Mouse (Mus musculus): Measurements from ENCODE around the gene Gfra4. TPM values are rescaled to one million over a fixed set of nuclear protein-coding genes. Genes with fewer than 3 reads are reported as not detected.

The Gfra4 gene
- polyA plus RNA-seq, 1 experiment from 2014 or later: 1.8 TPM

- WGBS: 4% methylated on average over 21 of the region's 21 CpGs
- Histone ChIP-seq H3K4me3 (ENCODE audit: low read length) (peak overlapping the region; percentile 36), H3K4me2 (ENCODE audit: low read depth, low read length) (peak overlapping the region; percentile 54), H3K4me1 (ENCODE audit: control insufficient read depth, insufficient read depth, low read length) (peaks cover 27% of the 10 kb centered on the region), H3K27me3 (ENCODE audit: control insufficient read depth, insufficient read depth, low read length) (peaks cover 38% of the 10 kb centered on the region), H3K9ac (ENCODE audit: low read length) (0 out of 2 replicates have a peak overlapping the region, but pooled peaks have one; percentile 10), H3K27ac (ENCODE audit: low read length) (no peak overlapping the region), H3K36me3 (ENCODE audit: control insufficient read depth, insufficient read depth) (no peaks in the 10 kb centered on the region), H3K9me3 (replicated peaks; ENCODE audit: control insufficient read depth, low read length) (no peaks in the 10 kb centered on the region)
- ATAC-seq (replicated peaks; ENCODE audit: extremely low read depth, insufficient read depth, low FRiP score): no peak
Measured at GRCm38 (mm10) chr2:131054646-131055264, 11.9 kb upstream of the Gfra4 start.

GRCm38 (mm10) chr2:131053851-131054645 lies 11.2 kb upstream of the Gfra4 start:
- H3K4me3 ChIP-seq (ENCODE audit: low read length): peak overlapping the region; percentile 36
- no peaks in the 10 kb centered on the region for H3K36me3 ChIP-seq (ENCODE audit: control insufficient read depth, insufficient read depth)
- H3K4me2 ChIP-seq (ENCODE audit: low read depth, low read length): peak overlapping the region; percentile 54
- no peak overlapping the region for H3K27ac ChIP-seq (ENCODE audit: low read length)
- no peak for ATAC-seq (replicated peaks; ENCODE audit: extremely low read depth, insufficient read depth, low FRiP score)
- peaks cover 20% of the 10 kb centered on the region for H3K4me1 ChIP-seq (ENCODE audit: control insufficient read depth, insufficient read depth, low read length)
- H3K9ac ChIP-seq (ENCODE audit: low read length): 0 out of 2 replicates have a peak overlapping the region, but pooled peaks have one; percentile 10
- peaks cover 38% of the 10 kb centered on the region for H3K27me3 ChIP-seq (ENCODE audit: control insufficient read depth, insufficient read depth, low read length)
- 3% methylated on average over 45 of the region's 45 CpGs for WGBS
- no peaks in the 10 kb centered on the region for H3K9me3 ChIP-seq (replicated peaks; ENCODE audit: control insufficient read depth, low read length)

- 77% methylated on average over 6 of the region's 6 CpGs for WGBS
- Histone ChIP-seq H3K36me3 (ENCODE audit: control insufficient read depth, insufficient read depth) (no peaks in the 10 kb centered on the region), H3K9me3 (replicated peaks; ENCODE audit: control insufficient read depth, low read length) (no peaks in the 10 kb centered on the region), H3K9ac (ENCODE audit: low read length) (no peak overlapping the region), H3K27ac (ENCODE audit: low read length) (no peak overlapping the region), H3K4me1 (ENCODE audit: control insufficient read depth, insufficient read depth, low read length) (peaks cover 18% of the 10 kb centered on the region), H3K4me3 (ENCODE audit: low read length) (no peak overlapping the region), H3K27me3 (ENCODE audit: control insufficient read depth, insufficient read depth, low read length) (peaks cover 38% of the 10 kb centered on the region), H3K4me2 (ENCODE audit: low read depth, low read length) (no peak overlapping the region)
- ATAC-seq (replicated peaks; ENCODE audit: extremely low read depth, insufficient read depth, low FRiP score): no peak
Measured at GRCm38 (mm10) chr2:131052862-131053418, 10.1 kb upstream of the Gfra4 start.

DNA sequence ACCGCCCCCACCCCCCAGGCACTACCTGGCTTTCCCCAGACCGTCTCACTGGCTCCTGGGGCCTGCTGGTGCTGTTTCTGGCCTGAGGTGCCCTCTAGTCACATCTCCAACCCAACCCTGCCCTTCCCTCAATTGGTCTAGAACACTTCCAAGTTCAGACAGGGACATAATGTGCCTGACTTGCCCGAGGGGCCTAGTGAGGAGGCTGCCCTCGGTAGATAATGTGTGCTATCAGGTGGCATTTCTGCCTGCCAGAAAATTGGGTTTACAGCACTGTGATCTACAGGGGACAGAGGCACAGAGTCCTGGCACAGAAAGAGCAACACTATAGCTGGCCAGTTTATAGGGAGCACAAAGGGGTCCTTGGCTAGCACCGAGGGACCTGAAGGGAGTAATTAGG lies 9.2 kb upstream of the Gfra4 start:
- 58% methylated on average over 5 of the region's 5 CpGs for WGBS
- Histone ChIP-seq H3K27ac (ENCODE audit: low read length) (no peak overlapping the region), H3K9me3 (replicated peaks; ENCODE audit: control insufficient read depth, low read length) (no peaks in the 10 kb centered on the region), H3K27me3 (ENCODE audit: control insufficient read depth, insufficient read depth, low read length) (peaks cover 38% of the 10 kb centered on the region), H3K4me3 (ENCODE audit: low read length) (no peak overlapping the region), H3K4me1 (ENCODE audit: control insufficient read depth, insufficient read depth, low read length) (peaks cover 18% of the 10 kb centered on the region), H3K36me3 (ENCODE audit: control insufficient read depth, insufficient read depth) (no peaks in the 10 kb centered on the region), H3K9ac (ENCODE audit: low read length) (no peak overlapping the region), H3K4me2 (ENCODE audit: low read depth, low read length) (no peak overlapping the region)
- no peak for ATAC-seq (replicated peaks; ENCODE audit: extremely low read depth, insufficient read depth, low FRiP score)

DNA sequence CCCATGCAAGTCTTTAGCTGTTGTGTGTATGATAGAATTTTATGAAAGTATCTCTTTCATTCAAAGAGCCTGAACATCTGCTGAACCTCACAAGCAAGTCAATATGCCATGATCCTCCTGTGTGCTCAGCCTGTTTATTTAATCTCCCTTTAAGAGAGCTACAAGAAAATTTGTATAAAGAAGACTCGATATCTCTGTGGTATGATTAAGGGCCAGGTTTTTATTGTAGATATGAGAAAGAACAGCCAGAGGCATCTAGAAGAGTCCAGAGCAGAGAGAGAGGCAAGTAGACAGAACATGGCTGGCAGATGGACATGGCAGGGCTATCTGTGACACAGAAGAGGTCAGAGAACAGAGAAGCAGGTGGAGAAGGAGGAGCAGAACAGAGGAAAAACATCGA lies 3.1 kb upstream of the Gfra4 start:
- H3K36me3 ChIP-seq (ENCODE audit: control insufficient read depth, insufficient read depth): no peaks in the 10 kb centered on the region
- H3K4me2 ChIP-seq (ENCODE audit: low read depth, low read length): no peak overlapping the region
- H3K9ac ChIP-seq (ENCODE audit: low read length): no peak overlapping the region
- H3K27ac ChIP-seq (ENCODE audit: low read length): no peak overlapping the region
- H3K4me3 ChIP-seq (ENCODE audit: low read length): no peak overlapping the region
- no peak for ATAC-seq (replicated peaks; ENCODE audit: extremely low read depth, insufficient read depth, low FRiP score)
- H3K4me1 ChIP-seq (ENCODE audit: control insufficient read depth, insufficient read depth, low read length): peaks cover 15% of the 10 kb centered on the region
- H3K27me3 ChIP-seq (ENCODE audit: control insufficient read depth, insufficient read depth, low read length): peaks cover 23% of the 10 kb centered on the region
- no peaks in the 10 kb centered on the region for H3K9me3 ChIP-seq (replicated peaks; ENCODE audit: control insufficient read depth, low read length)
- WGBS: 74% methylated on average over 2 of the region's 2 CpGs

DNA sequence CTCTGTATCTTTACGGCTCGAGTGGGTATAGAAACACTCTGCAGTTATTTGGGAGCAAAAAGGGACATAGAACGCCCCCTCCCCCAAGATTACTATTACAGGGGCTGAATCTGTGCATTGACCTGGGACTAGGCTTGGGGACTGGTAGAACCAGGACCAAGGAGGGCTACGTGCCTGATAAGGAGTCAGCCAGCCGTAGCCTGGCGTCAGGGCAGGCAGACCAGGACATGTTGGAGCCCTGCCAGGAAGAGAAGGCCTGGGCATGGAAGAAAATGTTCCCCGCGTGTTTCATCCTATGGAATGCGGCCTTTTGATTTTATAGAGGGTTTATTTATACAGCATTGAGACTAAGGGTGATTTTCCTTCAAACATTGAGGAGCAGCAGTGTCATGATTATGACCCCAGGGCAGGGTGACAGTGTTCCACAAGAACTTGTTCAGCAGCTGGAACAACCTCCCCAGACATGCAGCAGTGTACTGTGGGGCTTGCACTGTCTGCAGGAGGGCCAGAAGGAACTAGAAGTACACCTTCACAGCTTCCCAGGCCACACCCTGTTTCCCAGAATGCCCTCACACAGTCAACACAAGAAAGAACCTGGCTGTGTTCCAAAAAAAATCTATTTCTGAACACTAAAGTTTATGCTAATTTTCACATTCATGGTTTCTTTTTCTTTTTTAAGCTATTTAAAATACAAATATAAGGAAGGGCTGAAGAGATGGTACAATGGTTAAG lies 2.3 kb upstream of the Gfra4 start:
- Histone ChIP-seq H3K9me3 (replicated peaks; ENCODE audit: control insufficient read depth, low read length) (no peaks in the 10 kb centered on the region), H3K4me1 (ENCODE audit: control insufficient read depth, insufficient read depth, low read length) (peaks cover 15% of the 10 kb centered on the region), H3K36me3 (ENCODE audit: control insufficient read depth, insufficient read depth) (no peaks in the 10 kb centered on the region), H3K27ac (ENCODE audit: low read length) (0 out of 2 replicates have a peak overlapping the region, but pooled peaks have one; percentile 13), H3K27me3 (ENCODE audit: control insufficient read depth, insufficient read depth, low read length) (peaks cover 32% of the 10 kb centered on the region), H3K9ac (ENCODE audit: low read length) (no peak overlapping the region), H3K4me3 (ENCODE audit: low read length) (no peak overlapping the region), H3K4me2 (ENCODE audit: low read depth, low read length) (no peak overlapping the region)
- ATAC-seq (replicated peaks; ENCODE audit: extremely low read depth, insufficient read depth, low FRiP score): peak; percentile 41; the same call in 1 of the 2 replicates
- 40% methylated on average over 9 of the region's 9 CpGs for WGBS

GRCm38 (mm10) chr2:131044354-131044852 lies 1.5 kb upstream of the Gfra4 start:
- WGBS: 16% methylated on average over 7 of the region's 7 CpGs
- H3K9me3 ChIP-seq (replicated peaks; ENCODE audit: control insufficient read depth, low read length): no peaks in the 10 kb centered on the region
- no peak overlapping the region for H3K9ac ChIP-seq (ENCODE audit: low read length)
- no peak for ATAC-seq (replicated peaks; ENCODE audit: extremely low read depth, insufficient read depth, low FRiP score)
- H3K4me2 ChIP-seq (ENCODE audit: low read depth, low read length): 0 out of 2 replicates have a peak overlapping the region, but pooled peaks have one; percentile 15
- H3K36me3 ChIP-seq (ENCODE audit: control insufficient read depth, insufficient read depth): no peaks in the 10 kb centered on the region
- H3K27me3 ChIP-seq (ENCODE audit: control insufficient read depth, insufficient read depth, low read length): peaks cover 39% of the 10 kb centered on the region
- H3K4me3 ChIP-seq (ENCODE audit: low read length): no peak overlapping the region
- peaks cover 15% of the 10 kb centered on the region for H3K4me1 ChIP-seq (ENCODE audit: control insufficient read depth, insufficient read depth, low read length)
- H3K27ac ChIP-seq (ENCODE audit: low read length): no peak overlapping the region

GRCm38 (mm10) chr2:131040854-131041825 lies 1.7 kb downstream of the Gfra4 start:
- Histone ChIP-seq H3K4me2 (ENCODE audit: low read depth, low read length) (peak overlapping the region; percentile 79), H3K36me3 (ENCODE audit: control insufficient read depth, insufficient read depth) (no peaks in the 10 kb centered on the region), H3K9me3 (replicated peaks; ENCODE audit: control insufficient read depth, low read length) (no peaks in the 10 kb centered on the region), H3K27ac (ENCODE audit: low read length) (no peak overlapping the region), H3K4me3 (ENCODE audit: low read length) (peak overlapping the region; percentile 55), H3K4me1 (ENCODE audit: control insufficient read depth, insufficient read depth, low read length) (peaks cover 25% of the 10 kb centered on the region), H3K27me3 (ENCODE audit: control insufficient read depth, insufficient read depth, low read length) (peaks cover 46% of the 10 kb centered on the region), H3K9ac (ENCODE audit: low read length) (peak overlapping the region; percentile 70)
- WGBS: 3% methylated on average over 113 of the region's 115 CpGs
- peak; percentile 14; the same call in 1 of the 2 replicates for ATAC-seq (replicated peaks; ENCODE audit: extremely low read depth, insufficient read depth, low FRiP score)

All from heart, embryonic 16.5 days (tissue).